Mouse (Mus musculus): ENCODE results near the gene Esrrg. TPM values are rescaled to one million over a fixed set of nuclear protein-coding genes. Genes with fewer than 3 reads are reported as not detected.

Esrrg gene
- polyA plus RNA-seq, 1 experiment = 0.54 TPM

DNA sequence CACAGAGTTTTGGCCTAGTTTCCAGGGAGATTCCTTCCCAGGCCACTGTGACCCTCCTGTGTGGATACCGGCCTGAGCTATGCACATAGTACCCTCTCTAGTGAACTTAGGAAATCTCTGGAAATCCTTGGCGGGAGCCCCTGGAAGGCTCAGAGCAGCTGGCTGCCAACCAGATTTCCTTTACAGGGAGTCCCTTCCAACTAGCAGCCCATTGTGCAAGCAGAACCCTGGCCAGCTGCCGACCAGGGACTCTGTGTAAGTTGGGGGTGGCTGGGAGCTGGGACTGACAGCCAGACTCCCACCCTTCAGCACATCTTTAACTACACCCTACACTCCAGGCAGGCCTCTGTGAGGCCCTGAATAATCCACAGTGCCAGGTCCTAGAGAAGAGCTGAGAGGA, 509.5 kb downstream of the Esrrg start:
- H3K4me1 ChIP-seq (ENCODE audit: control insufficient read depth, insufficient read depth, low read length) = no peaks in the 10 kb centered on the region
- H3K4me3 ChIP-seq (ENCODE audit: insufficient read depth, low read length) = no peak overlapping the region
- H3K27ac ChIP-seq (ENCODE audit: insufficient read depth, low read length) = no peak overlapping the region
- TF ChIP-seq POLR2A (IDR thresholded peaks at IDR 0.05; ENCODE audit: low read depth, low read length) (no peak), CTCF (IDR thresholded peaks at IDR 0.05; ENCODE audit: borderline replicate concordance, insufficient read depth, low read length) (no peak)

DNA sequence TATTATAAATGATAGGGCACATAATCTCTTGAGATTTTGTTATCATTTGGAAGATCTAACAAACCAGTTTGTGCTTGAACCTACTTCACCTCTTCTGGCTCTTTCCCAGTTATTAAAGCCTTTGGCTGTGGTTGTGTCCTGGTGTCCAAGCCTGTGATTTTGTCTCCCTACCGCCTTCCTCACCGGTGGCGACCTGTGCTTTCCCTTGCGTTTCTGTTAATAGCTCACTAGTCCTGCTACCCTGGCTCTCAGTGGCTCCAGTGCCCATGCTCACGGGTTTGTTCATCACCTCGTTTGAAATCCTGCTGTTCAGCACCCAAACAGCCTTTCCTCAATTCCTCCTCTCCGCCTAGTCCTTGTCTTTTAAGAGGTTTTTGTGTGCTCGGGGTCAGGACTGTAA, 511.2 kb downstream of the Esrrg start:
- Histone ChIP-seq H3K27ac (ENCODE audit: insufficient read depth, low read length) (no peak overlapping the region), H3K4me3 (ENCODE audit: insufficient read depth, low read length) (no peak overlapping the region), H3K4me1 (ENCODE audit: control insufficient read depth, insufficient read depth, low read length) (no peaks in the 10 kb centered on the region)
- TF ChIP-seq CTCF (IDR thresholded peaks at IDR 0.05; ENCODE audit: borderline replicate concordance, insufficient read depth, low read length) (no peak), POLR2A (IDR thresholded peaks at IDR 0.05; ENCODE audit: low read depth, low read length) (no peak)

DNA sequence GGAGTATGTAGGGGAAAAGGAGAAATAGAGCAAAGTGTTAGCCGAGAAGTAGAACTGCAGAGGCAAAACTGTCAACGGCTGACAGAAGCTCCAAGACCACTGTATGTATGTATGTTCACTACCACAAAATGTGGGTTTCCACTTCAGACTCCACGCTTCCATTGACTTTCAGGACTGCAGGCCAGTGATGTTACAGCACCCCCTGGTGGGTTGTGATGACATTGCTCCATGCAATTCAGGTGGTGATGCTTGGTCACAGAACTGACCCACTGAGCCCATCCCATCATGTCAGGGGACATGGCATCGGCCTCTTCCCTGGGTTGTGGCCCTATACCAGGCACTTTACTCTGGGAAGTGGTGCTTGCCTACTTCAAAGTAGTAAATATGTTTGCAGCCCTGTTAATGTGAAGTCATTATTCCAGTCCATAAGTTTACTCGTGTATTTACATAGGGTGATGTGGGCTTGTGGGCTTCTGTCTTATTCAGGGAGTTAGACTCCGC, 517.0 kb downstream of the Esrrg start:
- Histone ChIP-seq H3K27ac (ENCODE audit: insufficient read depth, low read length) (no peak overlapping the region), H3K4me3 (ENCODE audit: insufficient read depth, low read length) (no peak overlapping the region), H3K4me1 (ENCODE audit: control insufficient read depth, insufficient read depth, low read length) (no peaks in the 10 kb centered on the region)
- TF ChIP-seq CTCF (IDR thresholded peaks at IDR 0.05; ENCODE audit: borderline replicate concordance, insufficient read depth, low read length) = no peak
- no peak for TF ChIP-seq POLR2A (IDR thresholded peaks at IDR 0.05; ENCODE audit: low read depth, low read length)

DNA sequence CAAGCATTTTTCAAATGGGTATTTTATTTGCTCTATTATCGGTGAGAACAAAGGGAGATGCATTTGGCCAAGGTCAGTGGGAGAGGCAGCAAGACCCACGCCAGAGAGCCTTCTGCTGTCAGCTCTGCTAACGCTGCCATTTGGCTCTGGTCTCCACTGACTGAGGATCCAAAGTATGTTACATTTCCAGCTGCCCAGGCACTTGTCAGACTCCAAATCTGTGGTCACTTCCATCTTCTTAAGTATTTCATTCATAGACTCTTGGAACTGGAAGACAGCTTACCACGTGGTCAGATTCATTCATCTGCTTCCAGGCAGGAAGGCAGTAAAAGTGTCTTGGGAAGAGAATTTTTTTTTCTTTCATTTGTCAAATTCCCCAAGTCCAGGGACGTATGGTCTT, 527.5 kb downstream of the Esrrg start:
- Histone ChIP-seq H3K4me3 (ENCODE audit: insufficient read depth, low read length) (no peak overlapping the region), H3K27ac (ENCODE audit: insufficient read depth, low read length) (no peak overlapping the region), H3K4me1 (ENCODE audit: control insufficient read depth, insufficient read depth, low read length) (no peaks in the 10 kb centered on the region)
- TF ChIP-seq POLR2A (IDR thresholded peaks at IDR 0.05; ENCODE audit: low read depth, low read length) (no peak), CTCF (IDR thresholded peaks at IDR 0.05; ENCODE audit: borderline replicate concordance, insufficient read depth, low read length) (no peak)

DNA sequence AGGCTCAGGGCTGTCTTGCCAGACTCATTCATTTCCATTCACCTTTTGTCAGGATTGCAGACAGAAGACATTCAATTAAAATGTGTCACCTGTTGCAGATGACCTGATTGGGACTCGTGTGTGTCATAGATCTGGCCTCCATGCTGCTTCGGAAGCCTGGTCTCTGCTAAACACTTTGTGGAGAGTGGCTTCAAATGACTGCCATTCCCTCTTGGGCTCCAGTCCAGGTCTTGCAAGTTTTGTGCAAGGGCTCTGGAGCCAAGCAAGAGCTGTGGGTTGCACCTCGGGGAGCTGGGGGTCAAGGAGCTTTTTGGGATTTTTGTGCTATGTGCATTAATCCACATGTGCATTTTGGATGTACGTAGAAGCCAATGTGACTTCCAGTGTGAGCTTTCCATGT, 530.9 kb downstream of the Esrrg start:
- no peak for TF ChIP-seq CTCF (IDR thresholded peaks at IDR 0.05; ENCODE audit: borderline replicate concordance, insufficient read depth, low read length)
- no peak for TF ChIP-seq POLR2A (IDR thresholded peaks at IDR 0.05; ENCODE audit: low read depth, low read length)
- Histone ChIP-seq H3K4me1 (ENCODE audit: control insufficient read depth, insufficient read depth, low read length) (no peaks in the 10 kb centered on the region), H3K4me3 (ENCODE audit: insufficient read depth, low read length) (no peak overlapping the region), H3K27ac (ENCODE audit: insufficient read depth, low read length) (no peak overlapping the region)

DNA sequence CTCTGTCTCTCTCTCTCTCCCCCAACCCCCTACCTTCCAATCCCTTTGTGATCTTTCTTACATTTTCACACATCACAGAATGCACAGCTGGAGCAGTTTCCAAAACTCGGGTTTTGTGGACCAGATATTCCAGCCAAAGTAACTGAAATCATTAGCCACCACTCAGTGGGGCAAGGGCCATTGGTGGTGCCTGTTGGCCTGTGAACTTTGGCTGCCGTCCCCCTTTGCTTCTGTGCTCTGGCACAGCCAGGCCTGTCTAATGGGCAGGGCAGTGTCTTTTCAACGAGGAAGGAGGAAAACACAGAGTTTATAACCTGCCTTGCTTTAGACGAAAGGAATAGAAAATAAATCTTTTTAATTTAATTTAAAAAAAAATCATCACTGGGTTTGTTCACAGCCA, 531.6 kb downstream of the Esrrg start:
- H3K4me1 ChIP-seq (ENCODE audit: control insufficient read depth, insufficient read depth, low read length) = no peaks in the 10 kb centered on the region
- no peak overlapping the region for H3K4me3 ChIP-seq (ENCODE audit: insufficient read depth, low read length)
- H3K27ac ChIP-seq (ENCODE audit: insufficient read depth, low read length) = no peak overlapping the region
- TF ChIP-seq CTCF (IDR thresholded peaks at IDR 0.05; ENCODE audit: borderline replicate concordance, insufficient read depth, low read length) (no peak), POLR2A (IDR thresholded peaks at IDR 0.05; ENCODE audit: low read depth, low read length) (no peak)

DNA sequence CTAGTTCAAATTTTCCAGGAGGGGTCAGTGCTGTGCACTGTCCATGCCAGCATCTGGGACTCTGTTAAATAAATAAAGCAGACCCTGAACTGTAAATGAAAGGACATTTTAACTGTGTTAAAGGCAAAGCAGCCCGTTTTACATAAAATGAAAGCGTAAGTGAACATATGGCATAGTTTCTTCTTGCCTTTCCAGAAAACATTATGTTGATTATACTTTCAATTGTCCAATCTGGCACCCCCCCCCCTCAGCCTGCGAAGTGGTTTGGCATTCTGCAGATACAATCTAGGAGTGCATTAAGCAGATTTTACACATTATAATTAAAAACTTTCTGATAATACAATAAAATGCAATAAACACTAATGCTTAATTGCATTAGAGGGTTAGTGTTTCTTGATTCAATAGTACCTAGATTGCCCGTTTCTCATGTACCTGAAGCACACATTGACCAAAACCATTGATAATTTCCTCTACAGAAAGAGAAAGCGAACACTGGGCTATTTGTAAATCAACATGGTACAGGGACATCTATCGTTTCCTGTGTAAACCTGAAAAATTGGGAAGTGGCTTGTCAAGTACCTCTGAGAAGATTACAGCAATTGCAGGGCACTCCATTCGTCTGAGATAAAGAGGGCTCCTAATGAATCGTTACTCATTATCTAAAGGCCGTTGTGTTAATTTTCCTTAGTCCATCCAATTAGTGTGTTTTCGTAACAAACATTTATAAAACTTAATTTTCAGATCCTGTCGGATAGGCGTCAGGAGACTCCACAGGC, 539.0 kb downstream of the Esrrg start:
- no peak overlapping the region for H3K4me3 ChIP-seq (ENCODE audit: insufficient read depth, low read length)

DNA sequence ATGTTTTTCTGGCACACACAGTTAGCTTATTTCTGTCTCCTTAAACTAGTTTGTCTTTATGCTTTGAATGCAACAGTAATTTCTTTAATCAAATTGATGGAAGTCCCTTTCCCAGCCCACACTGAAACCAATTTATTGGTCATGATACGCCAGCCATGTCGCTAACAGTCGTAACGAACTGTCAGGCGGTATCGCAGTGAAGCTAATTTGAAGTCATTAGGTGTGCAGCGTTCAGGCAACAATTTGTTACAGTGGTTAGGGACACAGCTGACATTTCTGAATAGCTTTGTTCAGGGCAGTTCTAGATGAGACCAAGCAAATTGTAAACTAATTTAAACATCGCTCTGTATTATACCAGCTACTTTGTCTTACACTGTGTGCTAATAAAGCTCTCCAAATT, 542.5 kb downstream of the Esrrg start:
- no peaks in the 10 kb centered on the region for H3K4me1 ChIP-seq (ENCODE audit: control insufficient read depth, insufficient read depth, low read length)
- TF ChIP-seq CTCF (IDR thresholded peaks at IDR 0.05; ENCODE audit: borderline replicate concordance, insufficient read depth, low read length) (no peak), POLR2A (IDR thresholded peaks at IDR 0.05; ENCODE audit: low read depth, low read length) (no peak)
- no peak overlapping the region for H3K4me3 ChIP-seq (ENCODE audit: insufficient read depth, low read length)
- no peak overlapping the region for H3K27ac ChIP-seq (ENCODE audit: insufficient read depth, low read length)

More for the DNA sequence above, 539.0 kb downstream of the Esrrg start:
- H3K27ac ChIP-seq (ENCODE audit: insufficient read depth, low read length) = no peak overlapping the region
- TF ChIP-seq POLR2A (IDR thresholded peaks at IDR 0.05; ENCODE audit: low read depth, low read length) = no peak
- TF ChIP-seq CTCF (IDR thresholded peaks at IDR 0.05; ENCODE audit: borderline replicate concordance, insufficient read depth, low read length) = no peak
- H3K4me1 ChIP-seq (ENCODE audit: control insufficient read depth, insufficient read depth, low read length) = no peaks in the 10 kb centered on the region

DNA sequence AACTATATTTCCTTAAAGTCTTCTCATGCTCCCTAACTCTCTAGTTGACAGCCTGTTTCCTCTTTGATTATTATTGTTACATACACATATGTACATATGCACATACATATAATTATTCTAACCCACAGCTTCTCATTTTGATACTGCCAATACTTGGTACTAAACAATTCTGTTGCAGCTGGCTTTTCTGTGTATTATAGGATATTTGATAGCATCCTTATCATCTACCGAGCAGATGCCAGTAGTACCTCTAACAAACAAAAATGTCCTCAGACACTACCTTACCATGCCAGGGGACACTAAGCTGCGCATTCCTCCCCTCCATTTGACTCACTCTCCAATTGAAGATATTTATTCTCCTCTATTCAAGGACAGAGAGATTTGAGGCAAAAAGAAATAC, 543.4 kb downstream of the Esrrg start:
- no peak overlapping the region for H3K27ac ChIP-seq (ENCODE audit: insufficient read depth, low read length)
- no peak overlapping the region for H3K4me3 ChIP-seq (ENCODE audit: insufficient read depth, low read length)
- H3K4me1 ChIP-seq (ENCODE audit: control insufficient read depth, insufficient read depth, low read length) = no peaks in the 10 kb centered on the region
- TF ChIP-seq POLR2A (IDR thresholded peaks at IDR 0.05; ENCODE audit: low read depth, low read length) = no peak

DNA sequence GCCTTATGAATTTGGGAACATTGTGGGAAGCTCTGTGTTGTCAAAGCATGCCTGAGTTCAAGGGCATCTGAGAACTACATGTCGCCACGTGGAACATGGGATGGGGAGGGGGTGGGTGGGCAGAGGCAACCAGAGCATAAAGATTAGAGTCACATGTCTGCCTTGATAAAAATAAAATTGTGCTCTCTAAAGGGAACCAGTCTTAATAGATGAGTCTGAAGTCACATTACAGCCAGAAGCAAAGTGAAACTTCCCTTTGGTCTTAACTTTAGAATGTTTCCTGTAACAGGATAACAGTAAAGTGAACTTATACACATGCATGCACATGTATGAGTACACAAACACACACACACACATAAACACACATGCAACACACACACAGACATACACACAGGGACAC, 545.1 kb downstream of the Esrrg start:
- no peaks in the 10 kb centered on the region for H3K4me1 ChIP-seq (ENCODE audit: control insufficient read depth, insufficient read depth, low read length)
- TF ChIP-seq CTCF (IDR thresholded peaks at IDR 0.05; ENCODE audit: borderline replicate concordance, insufficient read depth, low read length) (no peak), POLR2A (IDR thresholded peaks at IDR 0.05; ENCODE audit: low read depth, low read length) (no peak)
- H3K27ac ChIP-seq (ENCODE audit: insufficient read depth, low read length) = no peak overlapping the region
- no peak overlapping the region for H3K4me3 ChIP-seq (ENCODE audit: insufficient read depth, low read length)

Data from embryonic fibroblast, embryonic 13.5 days (primary cell).